Mouse (Mus musculus): Measurements from ENCODE around the gene Ovol2. TPM values are rescaled to one million over a fixed set of nuclear protein-coding genes. Genes with fewer than 3 reads are reported as not detected.

Ovol2 gene
- polyA plus RNA-seq, 1 experiment from 2014 or later: 0.21 TPM

GRCm38 (mm10) chr2:144262837-144263236, 69.1 kb downstream of the Ovol2 start:
- H3K4me3 ChIP-seq: no peak overlapping the region
- no peaks in the 10 kb centered on the region for H3K9me3 ChIP-seq
- ATAC-seq (ENCODE audit: low read depth): no peak
- no peaks in the 10 kb centered on the region for H3K27me3 ChIP-seq
- no peak overlapping the region for H3K4me2 ChIP-seq
- WGBS: 95% methylated on average over 2 of the region's 2 CpGs
- no peak overlapping the region for H3K27ac ChIP-seq (replicated peaks)
- H3K9ac ChIP-seq: no peak overlapping the region
- H3K36me3 ChIP-seq: peaks cover 33% of the 10 kb centered on the region
- peaks cover 24% of the 10 kb centered on the region for H3K4me1 ChIP-seq (replicated peaks)

Other genes with a start within 250 kb of the Ovol2 start
- 11.4 and 12.0 TPM in 2 replicates for gene Mgme1, start 61.5 kb downstream of the Ovol2 start, polyA plus RNA-seq (2015; fragmentation: Nextera tagmentation; extraction: Ambion mirVana)
- 76.1 and 79.7 TPM in 2 replicates for gene Snx5, start 61.2 kb downstream of the Ovol2 start, polyA plus RNA-seq (2015; fragmentation: Nextera tagmentation; extraction: Ambion mirVana)
- 27.5 and 31.1 TPM in 2 replicates for gene Kat14, start 36.8 kb upstream of the Ovol2 start, polyA plus RNA-seq (2015; fragmentation: Nextera tagmentation; extraction: Ambion mirVana)
- gene Pet117, start 36.9 kb upstream of the Ovol2 start, polyA plus RNA-seq (2015; fragmentation: Nextera tagmentation; extraction: Ambion mirVana): 2.4 and 6.1 TPM in 2 replicates
- 9.7 and 12.9 TPM in 2 replicates for gene Dzank1, start 195.3 kb upstream of the Ovol2 start, polyA plus RNA-seq (2015; fragmentation: Nextera tagmentation; extraction: Ambion mirVana)
- gene Polr3f, start 195.6 kb upstream of the Ovol2 start, polyA plus RNA-seq (2015; fragmentation: Nextera tagmentation; extraction: Ambion mirVana): 27.4 and 28.4 TPM in 2 replicates
- 62.1 and 64.9 TPM in 2 replicates for gene Rbbp9, start 218.7 kb upstream of the Ovol2 start, polyA plus RNA-seq (2015; fragmentation: Nextera tagmentation; extraction: Ambion mirVana)
- 75.2 and 75.6 TPM in 2 replicates for gene Sec23b, start 224.1 kb upstream of the Ovol2 start, polyA plus RNA-seq (2015; fragmentation: Nextera tagmentation; extraction: Ambion mirVana)

Measured in neural tube, embryonic 13.5 days (tissue).